In the genomic region with DNA sequence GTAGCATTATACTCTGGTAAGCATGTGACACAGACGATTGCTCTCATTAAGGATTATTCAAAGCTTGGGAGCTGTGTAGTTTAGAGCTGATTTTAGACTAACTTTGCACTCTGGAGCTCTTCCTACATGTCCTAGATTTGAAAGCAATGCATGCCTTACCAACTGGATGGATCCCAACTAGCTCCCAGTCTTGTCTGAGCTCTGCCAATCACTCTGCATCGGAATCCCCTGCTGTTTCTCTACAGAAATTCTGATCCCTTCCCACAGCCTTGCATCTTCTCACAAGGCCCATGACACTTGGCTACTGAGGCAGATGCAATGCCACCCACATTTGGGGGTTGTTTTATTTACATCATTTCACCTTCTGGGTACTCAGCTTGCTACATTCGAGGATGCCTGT, we compare ENCODE assay signal across 29 mouse cellular contexts.
A peak's percentile ranks its signal among the peaks of the same experiment; 100 is the strongest.
DNase-seq lines count a peak whose midpoint lies in the region; ATAC-seq lines count a peak whose summit lies in the region.
"Had no signal": no experiment of that assay in that cellular context is flagged by ENCODE, and none has a peak within 500 bp of the region (broad histone marks: within the 10 kb centered on the region; RNA-seq: fewer than 3 reads in every experiment).

No protein-coding gene starts in this region.

- H3K36me3 ChIP-seq in liver, embryonic 11.5 days (ENCODE audit: control insufficient read depth, insufficient read depth, low read length), result no peaks in the 10 kb centered on the region
- H3K36me3 ChIP-seq: embryonic facial prominence, embryonic 15.5 days; forebrain, embryonic 15.5 days; heart, embryonic 10.5 days; intestine, embryonic 15.5 days; limb, embryonic 12.5 days; liver, embryonic 12.5 days; midbrain, embryonic 10.5 days; neural tube, embryonic 13.5 days had no signal

- no peak overlapping the region for H3K4me3 ChIP-seq in liver, embryonic 11.5 days (ENCODE audit: low read depth, low read length)
- H3K4me3 ChIP-seq: embryonic facial prominence, embryonic 15.5 days; forebrain, embryonic 15.5 days; heart, embryonic 10.5 days; intestine, embryonic 15.5 days; limb, embryonic 12.5 days; liver, embryonic 12.5 days; midbrain, embryonic 10.5 days; myocyte; neural tube, embryonic 13.5 days had no signal

- H3K9me3 ChIP-seq in liver, embryonic 11.5 days (ENCODE audit: control insufficient read depth, low read length), result no peaks in the 10 kb centered on the region
- H3K9me3 ChIP-seq: embryonic facial prominence, embryonic 15.5 days; forebrain, embryonic 15.5 days; heart, embryonic 10.5 days; intestine, embryonic 15.5 days; limb, embryonic 12.5 days; liver, embryonic 12.5 days; midbrain, embryonic 10.5 days; neural tube, embryonic 13.5 days had no signal

- H3K4me2 ChIP-seq in liver, embryonic 11.5 days, result no peak overlapping the region
- H3K4me2 ChIP-seq: embryonic facial prominence, embryonic 15.5 days; forebrain, embryonic 15.5 days; intestine, embryonic 15.5 days; limb, embryonic 12.5 days; liver, embryonic 12.5 days; neural tube, embryonic 13.5 days had no signal

- no peak for ATAC-seq in liver, embryonic 11.5 days (replicated peaks; ENCODE audit: low FRiP score)
- ATAC-seq: CD4-positive, CD25-positive, alpha-beta regulatory T cell, adult 4 months; forebrain, embryonic 15.5 days; hindbrain, embryonic 16.5 days; intestine, embryonic 15.5 days; liver, embryonic 12.5 days; midbrain, embryonic 16.5 days had no signal

- no peaks in the 10 kb centered on the region for H3K27me3 ChIP-seq in liver, embryonic 11.5 days (replicated peaks; ENCODE audit: control insufficient read depth, insufficient read depth, low read length)
- H3K27me3 ChIP-seq: embryonic facial prominence, embryonic 15.5 days; forebrain, embryonic 15.5 days; intestine, embryonic 15.5 days; limb, embryonic 12.5 days; liver, embryonic 12.5 days; neural tube, embryonic 13.5 days had no signal

- no peaks in the 10 kb centered on the region for H3K4me1 ChIP-seq in liver, embryonic 11.5 days (replicated peaks; ENCODE audit: control insufficient read depth, insufficient read depth, low read length)
- H3K4me1 ChIP-seq: embryonic facial prominence, embryonic 15.5 days; forebrain, embryonic 15.5 days; heart, embryonic 10.5 days; intestine, embryonic 15.5 days; limb, embryonic 12.5 days; liver, embryonic 12.5 days; neural tube, embryonic 13.5 days had no signal

- H3K9ac ChIP-seq in liver, embryonic 11.5 days (ENCODE audit: low read depth, low read length), result no peak overlapping the region
- H3K9ac ChIP-seq: embryonic facial prominence, embryonic 15.5 days; forebrain, embryonic 15.5 days; intestine, embryonic 15.5 days; limb, embryonic 12.5 days; liver, embryonic 12.5 days; neural tube, embryonic 13.5 days had no signal

- peak; percentile 6 to 41 for DNase-seq in frontal cortex, adult 2 months (ENCODE audit: extremely low spot score in 1 of 2, low spot score in 1 of 2)
- no peak for DNase-seq in frontal cortex, postnatal 25 days (ENCODE audit: low spot score in 2 of 2)
- DNase-seq in right cerebral cortex, adult 18-20 months, result peak; percentile 30
- DNase-seq in right cerebral cortex, postnatal 25 days, result no peak
- DNase-seq in layer of hippocampus, adult 8-10 months (ENCODE audit: low spot score in 2 of 2), result peak; percentile 20 to 40
- no peak for DNase-seq in liver, embryonic 11.5 days (ENCODE audit: low spot score)
- DNase-seq in yolk sac, embryonic 10.5 days (ENCODE audit: low spot score), result no peak
- DNase-seq: adrenal gland, postnatal 14 days; cerebellum, adult 9-10 months; gastrocnemius, postnatal 10 days; kidney, adult 8-10 months; kidney, postnatal 14 days; lung, adult 18-20 months; lung, postnatal 10 days; retina, postnatal 1 day; spleen, adult 18-20 months; thymus, postnatal 25 days had no signal

- H3K27ac ChIP-seq in liver, embryonic 11.5 days (ENCODE audit: low read depth, low read length), result no peak overlapping the region
- H3K27ac ChIP-seq: embryonic facial prominence, embryonic 15.5 days; forebrain, embryonic 15.5 days; heart, embryonic 10.5 days; intestine, embryonic 15.5 days; limb, embryonic 12.5 days; liver, embryonic 12.5 days; midbrain, embryonic 10.5 days; neural tube, embryonic 13.5 days had no signal

- 76% methylated on average over 3 of the region's 3 CpGs for WGBS in liver, embryonic 11.5 days

Comparison
In these comparisons a context has a peak if more than half of its experiments do, and no peak if none do; other contexts are left out.
1. DNase-seq: peak in frontal cortex, adult 2 months (2 of 2), right cerebral cortex, adult 18-20 months (single experiment) and layer of hippocampus, adult 8-10 months (2 of 2); none in frontal cortex, postnatal 25 days (0 of 2), right cerebral cortex, postnatal 25 days (single experiment), liver, embryonic 11.5 days (single experiment) and yolk sac, embryonic 10.5 days (single experiment).